Mouse (Mus musculus): Measurements from ENCODE around the gene Plekhg1. TPM values are rescaled to one million over a fixed set of nuclear protein-coding genes. Genes with fewer than 3 reads are reported as not detected.

Gene Plekhg1
- polyA plus RNA-seq, 1 experiment, result 13.0 TPM

DNA sequence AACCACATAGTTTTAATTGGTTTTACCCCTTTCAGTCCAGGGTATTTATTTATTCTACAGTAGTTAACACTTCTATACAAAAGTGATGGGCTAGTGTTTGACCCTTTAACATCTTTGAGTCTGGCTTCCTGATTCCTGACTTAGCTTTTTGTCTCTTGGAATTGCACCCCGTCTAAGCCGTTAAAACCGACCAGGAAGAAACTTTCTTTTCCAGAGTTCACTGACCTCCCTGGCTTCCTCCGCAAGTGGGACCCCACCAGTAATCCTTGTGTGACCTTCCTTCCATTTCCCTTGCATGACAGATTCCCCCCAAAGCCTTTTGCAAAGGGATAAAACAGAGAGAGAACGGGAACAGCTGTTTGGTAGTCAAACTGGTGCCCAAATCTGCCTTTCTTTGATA, 1.6 kb downstream of the Plekhg1 start:
- no peak for DNase-seq (ENCODE audit: low read depth)

- no peak for DNase-seq (ENCODE audit: low read depth)
Observed at GRCm38 (mm10) chr10:3743069-3743468, 2.9 kb downstream of the Plekhg1 start.

GRCm38 (mm10) chr10:3743826-3744225, 3.7 kb downstream of the Plekhg1 start:
- DNase-seq (ENCODE audit: low read depth), result no peak

GRCm38 (mm10) chr10:3746794-3747518, 6.8 kb downstream of the Plekhg1 start:
- DNase-seq (ENCODE audit: low read depth), result no peak

GRCm38 (mm10) chr10:3749580-3749979, 9.4 kb downstream of the Plekhg1 start:
- no peak for DNase-seq (ENCODE audit: low read depth)

DNA sequence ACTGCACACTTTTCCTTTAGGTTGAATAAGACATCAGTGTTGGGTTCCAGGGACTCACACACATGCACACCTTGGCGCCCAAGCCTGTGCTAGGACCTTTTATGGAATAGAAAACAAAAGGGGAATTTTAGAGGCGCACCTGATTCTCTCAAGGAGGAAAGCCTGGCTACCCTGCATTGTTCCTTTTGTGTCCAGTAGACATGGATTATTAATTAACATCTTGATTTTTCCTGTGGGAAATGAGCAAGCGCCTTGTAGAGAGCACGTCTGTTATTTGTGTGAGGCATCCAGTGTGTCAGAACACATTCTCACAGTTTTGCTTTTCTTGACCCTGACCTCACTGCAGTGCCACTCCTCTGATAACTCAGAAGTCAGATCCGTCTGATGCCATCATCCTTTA, 21.8 kb downstream of the Plekhg1 start:
- DNase-seq (ENCODE audit: low read depth), result no peak

- no peak for DNase-seq (ENCODE audit: low read depth)
Observed at GRCm38 (mm10) chr10:3763199-3763598, 23.0 kb downstream of the Plekhg1 start.

DNA sequence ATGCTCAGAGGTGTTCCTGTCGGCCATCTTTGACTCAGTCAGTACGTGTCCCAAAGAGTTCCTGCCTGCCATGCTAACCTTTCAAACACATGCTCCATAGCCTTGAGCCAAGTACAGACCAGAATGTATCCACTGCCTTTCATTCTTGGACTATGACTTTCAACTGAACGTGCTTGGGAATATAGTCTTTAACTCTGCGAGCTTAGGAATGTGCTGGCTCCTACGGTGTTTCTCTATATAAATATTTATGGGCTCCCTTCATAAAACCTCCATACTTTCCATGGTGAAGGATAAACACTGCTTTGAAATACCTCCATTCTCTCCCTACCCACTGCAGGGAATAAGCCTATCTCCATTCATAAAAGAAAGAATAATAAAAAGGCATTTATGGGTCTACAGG, 29.0 kb downstream of the Plekhg1 start:
- no peak for DNase-seq (ENCODE audit: low read depth)

GRCm38 (mm10) chr10:3774330-3774729, 34.2 kb downstream of the Plekhg1 start:
- no peak for DNase-seq (ENCODE audit: low read depth)

DNA sequence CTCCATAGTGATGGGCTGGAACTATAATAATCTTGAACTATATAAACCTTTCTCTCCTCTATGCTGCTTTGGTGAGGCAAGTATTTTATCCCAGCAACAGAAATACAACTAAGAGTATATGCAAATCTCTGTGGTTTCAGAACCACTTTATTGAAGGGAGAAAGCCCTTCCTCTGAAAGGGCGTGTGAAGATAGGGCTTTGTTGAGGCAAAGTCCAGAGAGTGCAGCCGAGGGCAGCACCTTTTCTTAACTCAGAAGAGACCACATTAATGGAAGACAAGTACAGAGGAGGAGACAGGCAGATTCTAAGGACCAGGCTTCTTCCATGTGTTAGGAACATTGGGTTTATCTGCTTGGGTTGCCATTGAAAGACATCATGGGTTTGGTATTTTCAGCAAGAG, 36.6 kb downstream of the Plekhg1 start:
- DNase-seq (ENCODE audit: low read depth), result no peak

DNA sequence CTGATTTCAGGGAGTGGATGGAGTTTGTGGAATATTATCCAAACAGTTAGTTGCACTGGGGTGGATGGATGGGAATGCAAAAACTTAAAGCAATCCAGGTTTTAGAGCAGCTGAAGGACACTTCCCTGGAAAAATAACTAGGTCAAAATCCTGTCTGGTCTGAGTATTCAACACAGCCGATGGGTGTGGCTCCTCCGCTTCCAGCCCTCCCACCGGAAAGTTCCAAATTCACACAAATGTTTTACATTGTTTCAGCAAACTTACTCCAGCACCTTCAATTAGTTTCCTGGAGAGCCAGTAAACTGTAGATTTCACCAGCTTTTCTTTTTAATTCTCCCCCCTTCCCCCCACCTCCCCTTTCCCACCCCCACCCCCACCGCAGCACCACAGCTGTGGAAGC, 45.2 kb downstream of the Plekhg1 start:
- DNase-seq (ENCODE audit: low read depth), result no peak

GRCm38 (mm10) chr10:3786531-3786930, 46.4 kb downstream of the Plekhg1 start:
- DNase-seq (ENCODE audit: low read depth), result no peak

GRCm38 (mm10) chr10:3787006-3787405, 46.8 kb downstream of the Plekhg1 start:
- DNase-seq (ENCODE audit: low read depth), result no peak

GRCm38 (mm10) chr10:3793825-3794224, 53.7 kb downstream of the Plekhg1 start:
- no peak for DNase-seq (ENCODE audit: low read depth)

DNA sequence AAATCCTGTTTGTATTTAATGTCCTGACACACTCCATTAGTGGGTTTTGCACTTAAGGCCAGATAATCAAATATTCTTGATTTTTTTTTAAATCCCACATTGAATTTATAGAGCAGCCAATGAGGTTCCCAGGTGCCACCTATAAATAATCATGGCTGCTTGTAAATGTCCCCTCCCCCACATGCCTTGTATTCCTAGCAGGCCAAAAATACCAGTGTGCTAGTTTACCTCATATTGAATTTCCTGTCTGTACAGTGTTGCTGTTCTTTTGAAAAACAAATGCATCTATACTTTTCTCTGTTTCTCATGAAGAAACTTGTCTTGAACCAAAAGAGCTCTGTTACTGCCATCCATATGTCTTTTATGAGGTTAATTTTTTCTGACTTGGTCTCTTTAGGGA, 59.3 kb downstream of the Plekhg1 start:
- DNase-seq (ENCODE audit: low read depth), result no peak

- DNase-seq (ENCODE audit: low read depth), result no peak
Observed at GRCm38 (mm10) chr10:3801254-3801653, 61.1 kb downstream of the Plekhg1 start.

GRCm38 (mm10) chr10:3805334-3805733, 65.2 kb downstream of the Plekhg1 start:
- no peak for DNase-seq (ENCODE audit: low read depth)

- DNase-seq (ENCODE audit: low read depth), result no peak
Observed at GRCm38 (mm10) chr10:3807980-3808379, 67.8 kb downstream of the Plekhg1 start.

DNA sequence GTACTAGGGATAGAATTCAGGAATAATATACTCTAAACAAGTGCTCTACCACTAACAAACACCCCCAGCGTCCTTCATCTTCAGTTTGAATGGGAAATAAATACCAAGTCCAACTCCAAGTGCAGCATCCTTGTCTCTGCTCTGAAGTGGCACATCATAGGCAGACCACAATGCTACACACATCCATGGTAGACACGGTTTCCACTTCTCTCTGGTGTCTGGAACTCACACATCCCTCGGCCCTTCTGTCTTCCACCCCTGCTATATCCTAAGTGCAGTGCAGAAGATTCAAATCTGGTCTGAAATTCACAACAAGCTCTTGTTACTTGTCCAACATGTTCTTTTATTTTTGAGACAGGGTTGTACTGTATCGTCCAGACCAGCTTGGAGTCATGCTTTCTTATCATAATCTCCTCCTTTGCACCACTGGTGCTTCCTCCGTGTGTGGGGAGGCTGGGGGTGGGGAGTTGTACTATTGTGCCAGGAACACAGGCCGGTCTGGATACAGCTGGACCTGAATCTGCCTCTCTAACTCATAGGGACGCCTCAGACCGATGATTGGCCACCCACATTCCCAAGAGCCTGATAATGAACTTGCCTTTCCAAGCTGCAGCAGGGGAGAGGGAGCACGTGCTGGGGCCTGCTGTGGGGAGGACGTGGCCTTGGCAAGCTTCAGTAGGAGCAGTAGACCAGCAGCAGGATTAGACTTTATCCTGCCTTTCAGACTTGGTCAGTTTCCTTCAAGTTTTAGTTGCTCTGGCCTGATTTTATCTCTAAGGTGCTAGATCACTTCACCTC, 70.5 kb downstream of the Plekhg1 start:
- no peak for DNase-seq (ENCODE audit: low read depth)

DNA sequence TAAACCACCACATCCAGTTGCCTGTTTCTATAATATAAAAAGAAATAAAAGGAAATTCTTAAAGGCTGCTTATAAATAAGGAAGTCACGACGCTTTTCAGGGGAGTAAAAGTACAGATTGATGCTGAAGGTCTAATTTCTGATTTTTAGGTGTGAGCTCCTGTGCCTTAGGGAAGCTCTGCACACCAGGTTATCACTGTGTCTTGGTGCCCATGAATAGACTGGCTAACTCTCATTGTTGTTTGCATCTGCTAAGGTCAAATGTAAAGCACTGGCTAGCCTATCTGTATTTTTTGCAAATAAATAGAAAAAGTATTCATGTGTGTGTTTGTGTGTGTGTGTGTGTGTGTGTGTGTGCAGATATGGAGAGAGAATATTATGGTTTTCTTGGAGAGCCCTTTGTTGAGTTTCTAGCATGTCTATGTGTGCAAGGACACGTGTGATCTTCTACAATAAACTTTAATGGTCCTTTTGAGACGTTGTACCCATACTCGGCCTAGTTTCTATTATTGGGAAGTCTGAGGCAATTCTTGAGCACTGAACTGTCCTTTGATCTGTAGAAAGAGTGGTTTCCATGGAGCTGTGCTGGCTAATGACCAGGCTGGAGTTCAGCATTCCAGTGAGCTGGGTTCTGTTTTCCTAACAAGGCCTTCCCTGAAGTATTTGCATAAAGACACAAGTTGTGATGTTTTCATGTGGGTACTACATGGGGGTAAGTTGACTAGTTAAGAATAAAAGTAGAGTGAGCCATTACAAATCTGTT, 79.0 kb downstream of the Plekhg1 start:
- DNase-seq (ENCODE audit: low read depth), result no peak

- no peak for DNase-seq (ENCODE audit: low read depth)
Observed at GRCm38 (mm10) chr10:3823826-3824225, 83.7 kb downstream of the Plekhg1 start.

- DNase-seq (ENCODE audit: low read depth), result no peak
Observed at GRCm38 (mm10) chr10:3826043-3826442, 85.9 kb downstream of the Plekhg1 start.

DNA sequence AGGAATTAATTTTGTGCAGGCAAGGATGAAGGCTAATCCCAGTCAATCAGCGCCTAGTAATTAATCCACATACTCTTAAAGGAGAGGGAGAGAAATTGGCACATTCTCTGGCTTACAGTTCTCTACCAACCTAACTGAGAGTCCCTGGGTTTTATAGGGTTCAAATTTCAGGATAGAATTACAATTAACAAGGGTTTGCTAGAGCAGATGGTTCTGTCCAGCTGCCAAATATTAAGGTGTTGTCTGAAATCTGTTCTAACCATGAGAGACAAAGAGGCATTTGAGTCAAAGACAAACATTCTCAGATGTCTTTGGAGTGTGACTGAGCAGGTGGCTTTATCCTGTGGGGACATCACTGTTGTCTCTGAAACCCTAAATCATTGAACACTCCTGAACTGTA, 87.2 kb downstream of the Plekhg1 start:
- DNase-seq (ENCODE audit: low read depth), result no peak
